Mouse (Mus musculus): ENCODE measurements around the gene Jag1. TPM values are rescaled to one million over a fixed set of nuclear protein-coding genes. Genes with fewer than 3 reads are reported as not detected.

Gene Jag1
- total and polyA plus RNA-seq, 3 experiments = 0.42 TPM; not detected in 2

DNA sequence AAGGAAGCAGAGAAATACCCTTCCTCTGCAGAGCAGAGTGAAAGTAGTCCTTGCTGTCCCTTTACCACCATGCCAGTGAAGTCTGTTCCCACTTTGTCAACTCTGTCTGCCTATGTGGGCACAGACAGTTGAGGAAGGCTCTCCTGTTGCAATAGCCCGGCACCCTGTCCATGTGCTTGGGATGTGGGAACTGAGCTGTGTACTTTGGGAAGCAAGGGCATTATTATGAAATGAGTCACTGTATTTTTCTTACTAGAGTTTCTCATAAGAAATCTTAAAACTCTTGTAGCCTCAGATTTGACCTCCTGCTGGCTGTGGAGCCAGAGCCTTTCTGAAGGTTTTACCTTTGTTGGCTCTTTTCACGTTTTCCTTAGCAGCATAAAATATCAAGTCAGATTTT is 67.1 kb downstream of the Jag1 start:
- Histone ChIP-seq H3K9ac (ENCODE audit: control insufficient read depth, low read depth, low read length, poor library complexity, severe bottlenecking) (no peak overlapping the region), H3K9me3 (replicated peaks; ENCODE audit: insufficient read depth, low read length) (no peaks in the 10 kb centered on the region), H3K27ac (ENCODE audit: control insufficient read depth, low read depth, low read length) (no peak overlapping the region), H3K36me3 (ENCODE audit: control insufficient read depth in 1 of 2, insufficient read depth in 2 of 2, low read length in 2 of 2) (no peaks in the 10 kb centered on the region), H3K4me3 (ENCODE audit: control insufficient read depth in 1 of 2, insufficient read depth in 1 of 2, low read depth in 2 of 2, low read length in 2 of 2) (no peak overlapping the region), H3K27me3 (ENCODE audit: control insufficient read depth in 1 of 2, insufficient read depth in 2 of 2, low read length in 2 of 2) (no peaks in the 10 kb centered on the region), H3K4me1 (ENCODE audit: control insufficient read depth in 1 of 2, insufficient read depth in 2 of 2, low read length in 2 of 2) (no peaks in the 10 kb centered on the region), H3K79me2 (ENCODE audit: control insufficient read depth, insufficient read depth, low read length, poor library complexity) (no peaks in the 10 kb centered on the region)
- DNase-seq (ENCODE audit: low read depth, low spot score) = no peak
- TF ChIP-seq TCF12 (IDR thresholded peaks at IDR 0.05; ENCODE audit: low read depth, low read length) (no peak), RAD21 (IDR thresholded peaks at IDR 0.05; ENCODE audit: low read depth, low read length) (no peak)

DNA sequence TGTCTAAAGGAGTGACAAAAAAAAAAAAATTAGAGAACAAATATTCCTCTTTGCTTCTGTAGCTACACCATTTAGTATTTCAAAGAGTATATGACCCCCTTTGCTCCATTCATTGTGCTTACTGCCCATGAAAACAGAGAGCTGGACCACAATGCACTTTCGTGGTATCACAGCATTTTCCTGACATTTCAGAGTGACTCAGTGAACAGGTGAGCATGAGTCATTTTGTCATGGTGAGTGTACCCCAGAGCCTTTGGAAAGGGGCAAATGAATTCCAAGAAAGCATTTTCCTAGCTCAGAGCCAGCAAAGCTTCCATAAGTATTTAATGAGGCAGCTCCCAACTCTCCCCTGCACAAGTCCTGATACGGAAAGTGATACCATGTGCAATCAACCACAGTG is 72.3 kb downstream of the Jag1 start:
- no peak overlapping the region for H3K4me3 ChIP-seq (ENCODE audit: control insufficient read depth in 1 of 2, insufficient read depth in 1 of 2, low read depth in 2 of 2, low read length in 2 of 2)
- no peaks in the 10 kb centered on the region for H3K79me2 ChIP-seq (ENCODE audit: control insufficient read depth, insufficient read depth, low read length, poor library complexity)
- H3K9me3 ChIP-seq (replicated peaks; ENCODE audit: insufficient read depth, low read length) = no peaks in the 10 kb centered on the region
- H3K36me3 ChIP-seq (ENCODE audit: control insufficient read depth in 1 of 2, insufficient read depth in 2 of 2, low read length in 2 of 2) = no peaks in the 10 kb centered on the region
- H3K9ac ChIP-seq (ENCODE audit: control insufficient read depth, low read depth, low read length, poor library complexity, severe bottlenecking) = no peak overlapping the region
- no peak for DNase-seq (ENCODE audit: low read depth, low spot score)
- H3K4me1 ChIP-seq (ENCODE audit: control insufficient read depth in 1 of 2, insufficient read depth in 2 of 2, low read length in 2 of 2) = no peaks in the 10 kb centered on the region
- no peak overlapping the region for H3K27ac ChIP-seq (ENCODE audit: control insufficient read depth, low read depth, low read length)
- no peaks in the 10 kb centered on the region for H3K27me3 ChIP-seq (ENCODE audit: control insufficient read depth in 1 of 2, insufficient read depth in 2 of 2, low read length in 2 of 2)
- TF ChIP-seq POLR2AphosphoS2 (IDR thresholded peaks at IDR 0.05; ENCODE audit: low read length) = no peak
- no peak for TF ChIP-seq MEF2A (IDR thresholded peaks at IDR 0.05; ENCODE audit: extremely low read depth, insufficient replicate concordance, low read depth, low read length, poor library complexity, severe bottlenecking)
- no peak for TF ChIP-seq MYC (IDR thresholded peaks at IDR 0.05; ENCODE audit: low read depth, low read length)
- TF ChIP-seq RCOR1 (IDR thresholded peaks at IDR 0.05; ENCODE audit: low read depth, low read length) = no peak
- TF ChIP-seq MYB (IDR thresholded peaks at IDR 0.05; ENCODE audit: low read depth, low read length) = no peak
- TF ChIP-seq NELFE (IDR thresholded peaks at IDR 0.05; ENCODE audit: low read depth, low read length) = no peak
- no peak for TF ChIP-seq SMC3 (IDR thresholded peaks at IDR 0.05; ENCODE audit: low read depth, low read length)
- no peak for TF ChIP-seq POLR2AphosphoS5 (IDR thresholded peaks at IDR 0.05; ENCODE audit: borderline replicate concordance, low read depth, low read length)
- TF ChIP-seq MAZ (IDR thresholded peaks at IDR 0.05; ENCODE audit: low read depth, low read length) = no peak
- no peak for TF ChIP-seq SIN3A (IDR thresholded peaks at IDR 0.05; ENCODE audit: low read length)
- no peak for TF ChIP-seq RAD21 (IDR thresholded peaks at IDR 0.05; ENCODE audit: low read depth, low read length)
- no peak for TF ChIP-seq GATA1 (IDR thresholded peaks at IDR 0.05; ENCODE audit: low read depth, low read length)
- TF ChIP-seq MAX (IDR thresholded peaks at IDR 0.05; ENCODE audit: low read length) = no peak
- no peak for TF ChIP-seq ZMIZ1 (IDR thresholded peaks at IDR 0.05; ENCODE audit: low read depth, low read length)

Other genes with a start within 250 kb of the Jag1 start
- gene AL731706.2, start 231.0 kb downstream of the Jag1 start, total RNA-seq (2012; rRNA removed) = not detected in 2 replicates
- gene AL731706.2, start 231.0 kb downstream of the Jag1 start, polyA plus RNA-seq (2012; ENCODE audit: insufficient read depth in 1 of 2, insufficient read length in 2 of 2, low read depth in 1 of 2, low replicate concordance in 2 of 2, missing spikeins in 1 of 2) = 10 to 100 TPM in 1 of 2 experiments, not detected in 1; 51.2 TPM
- gene Slx4ip, start 225.4 kb downstream of the Jag1 start, total RNA-seq (2012; rRNA removed) = 1.1 and 1.3 TPM in 2 replicates
- 1 to 10 TPM in 1 of 2 experiments, not detected in 1; 2.5 TPM for gene Slx4ip, start 225.4 kb downstream of the Jag1 start, polyA plus RNA-seq (2012; ENCODE audit: insufficient read depth in 1 of 2, insufficient read length in 2 of 2, low read depth in 1 of 2, low replicate concordance in 2 of 2, missing spikeins in 1 of 2)
- 14.2 and 16.3 TPM in 2 replicates for gene AL731706.1, start 225.3 kb downstream of the Jag1 start, total RNA-seq (2012; rRNA removed)
- 10 to 100 TPM in 1 of 2 experiments, not detected in 1; 13.5 TPM for gene AL731706.1, start 225.3 kb downstream of the Jag1 start, polyA plus RNA-seq (2012; ENCODE audit: insufficient read depth in 1 of 2, insufficient read length in 2 of 2, low read depth in 1 of 2, low replicate concordance in 2 of 2, missing spikeins in 1 of 2)
- gene Mkks, start 225.3 kb downstream of the Jag1 start, total RNA-seq (2012; rRNA removed) = 3.4 and 4.0 TPM in 2 replicates
- 1 to 10 TPM in 1 of 2 experiments, not detected in 1; 5.1 TPM for gene Mkks, start 225.3 kb downstream of the Jag1 start, polyA plus RNA-seq (2012; ENCODE audit: insufficient read depth in 1 of 2, insufficient read length in 2 of 2, low read depth in 1 of 2, low replicate concordance in 2 of 2, missing spikeins in 1 of 2)